Mouse (Mus musculus) cortical plate, adult 2 months (tissue): ENCODE measurements around the gene Hsd11b1.
"Not testable (repeated sequence)": the region's sequence is repeated elsewhere in the genome, so short reads cannot be mapped to it uniquely, and the experiment has no call there.

ENCODE experiments used
- CTCF ChIP-seq: fragments of 200-500 bp; IDR thresholded peaks from 2 replicates; pipeline ENCODE4 v1.5.1; 2011; ENCODE audit warnings: mild to moderate bottlenecking, control low read depth, low read length; ENCODE audit not compliant: insufficient read depth; ENCODE audit errors: extremely low read depth
- POLR2A ChIP-seq: fragments of 200-500 bp; IDR thresholded peaks from 2 replicates; pipeline ENCODE4 v1.6.1; 2011; ENCODE audit warnings: mild to moderate bottlenecking, low read length, control low read depth; ENCODE audit not compliant: insufficient read depth; ENCODE audit errors: extremely low read depth

DNA sequence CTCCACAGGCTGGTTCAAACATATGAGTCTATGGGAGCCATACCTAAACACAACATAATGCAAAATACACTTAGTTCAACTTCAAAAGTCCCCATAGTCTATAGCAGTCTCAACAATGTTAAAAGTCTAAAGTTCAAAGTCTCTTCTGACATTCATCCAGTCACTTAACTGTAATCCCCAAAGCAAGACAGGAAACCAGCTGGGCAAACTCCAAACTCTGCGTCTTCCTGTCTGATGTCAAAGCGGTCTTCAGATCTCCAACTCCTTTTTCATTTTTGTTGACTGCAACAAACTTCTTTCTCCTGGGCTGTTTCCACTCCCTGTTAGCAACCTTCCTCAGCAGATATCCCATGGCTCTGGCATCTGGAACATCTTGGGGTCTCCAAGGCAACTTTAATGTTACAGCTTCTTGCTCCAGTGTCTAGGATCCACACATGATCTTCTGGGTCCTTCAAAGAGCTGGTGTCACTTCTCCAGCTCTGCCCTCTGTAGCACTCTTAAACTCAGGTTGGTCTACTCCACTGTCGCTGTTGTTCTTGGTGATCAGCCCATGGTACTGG, 22.0 kb upstream of the Hsd11b1 start:
- TF ChIP-seq POLR2A, CTCF: not testable (repeated sequence)
